Mouse (Mus musculus) cerebellum, adult (tissue): Measurements from ENCODE around the gene Wdr60.
"Not testable (repeated sequence)": the region's sequence is repeated elsewhere in the genome, so short reads cannot be mapped to it uniquely, and the experiment has no call there.

Source experiments
- ATAC-seq: cut with Nextera tagmentation; 2 replicates; pipeline ENCODE4 v1.9.2; 2017; ENCODE audit warnings: mild to moderate bottlenecking, moderate library complexity, mixed read lengths; ENCODE audit not compliant: insufficient number of reproducible peaks, low FRiP score, low TSS enrichment

Wdr60 gene

GRCm38 (mm10) chr12:116262555-116263341 is at the start of gene Wdr60:
Wdr60 (minus strand) TSS chr12:116263022.
- ATAC-seq, result peak; percentile 98

GRCm38 (mm10) chr12:116308612-116309011 is 45.8 kb upstream of the Wdr60 start:
- ATAC-seq, result no peak

GRCm38 (mm10) chr12:116307870-116308269 is 45.0 kb upstream of the Wdr60 start:
- ATAC-seq, result no peak

GRCm38 (mm10) chr12:116306042-116306441 is 43.2 kb upstream of the Wdr60 start:
- no peak for ATAC-seq

- ATAC-seq, result no peak
These were observed 39.4 kb upstream of the Wdr60 start for GRCm38 (mm10) chr12:116302181-116302580.

- ATAC-seq, result no peak
These were observed 37.1 kb upstream of the Wdr60 start for GRCm38 (mm10) chr12:116299906-116300305.

GRCm38 (mm10) chr12:116293599-116294292 is 30.9 kb upstream of the Wdr60 start:
- ATAC-seq, result no peak

- ATAC-seq, result no peak
These were observed 30.4 kb upstream of the Wdr60 start for GRCm38 (mm10) chr12:116293185-116293584.

- ATAC-seq, result no peak
These were observed 20.7 kb upstream of the Wdr60 start for GRCm38 (mm10) chr12:116283511-116283910.

GRCm38 (mm10) chr12:116282856-116283255 is 20.0 kb upstream of the Wdr60 start:
- no peak for ATAC-seq

- peak; percentile 50 for ATAC-seq
These were observed 18.8 kb upstream of the Wdr60 start for GRCm38 (mm10) chr12:116281427-116282281.

GRCm38 (mm10) chr12:116280653-116281364 is 18.0 kb upstream of the Wdr60 start, which contains the start of gene Esyt2:
Esyt2 (plus strand) TSS chr12:116281196.
- ATAC-seq, result peak; percentile 89

GRCm38 (mm10) chr12:116280149-116280652 is 17.4 kb upstream of the Wdr60 start:
- no peak for ATAC-seq

- ATAC-seq, result no peak
These were observed 16.4 kb upstream of the Wdr60 start for GRCm38 (mm10) chr12:116279181-116279580.

GRCm38 (mm10) chr12:116278541-116278940 is 15.7 kb upstream of the Wdr60 start:
- no peak for ATAC-seq

- no peak for ATAC-seq
These were observed 14.1 kb upstream of the Wdr60 start for GRCm38 (mm10) chr12:116276961-116277360.

- no peak for ATAC-seq
These were observed 12.8 kb upstream of the Wdr60 start for GRCm38 (mm10) chr12:116275631-116276030.

- ATAC-seq, result not testable (repeated sequence)
These were observed 12.3 kb upstream of the Wdr60 start, which contains the start of gene Gm11027 for GRCm38 (mm10) chr12:116275086-116275485. Gm11027 (plus strand) TSS chr12:116275386.

GRCm38 (mm10) chr12:116273733-116274132 is 10.9 kb upstream of the Wdr60 start:
- no peak for ATAC-seq

- ATAC-seq, result no peak
These were observed 8.2 kb upstream of the Wdr60 start for GRCm38 (mm10) chr12:116271071-116271470.
